Comparison of ENCODE assay signal across 7 mouse cellular contexts in genomic region chr17:57031661-57032420, GRCm38 (mm10). TPM values are rescaled to one million over a fixed set of nuclear protein-coding genes. Genes with fewer than 3 reads are reported as not detected.
DNase-seq lines count a peak whose midpoint lies in the region; ATAC-seq lines count a peak whose summit lies in the region.

No protein-coding gene starts in this region.

- peak overlapping the region; percentile 87 for H3K27ac ChIP-seq in intestine, embryonic 16.5 days (ENCODE audit: low read length)
- H3K27ac ChIP-seq in midbrain, embryonic 11.5 days (ENCODE audit: low read depth, low read length), result peak overlapping the region; percentile 63

- peaks cover 11% of the 10 kb centered on the region for H3K36me3 ChIP-seq in intestine, embryonic 16.5 days (ENCODE audit: control insufficient read depth, insufficient read depth, low read length)
- peaks cover 10% of the 10 kb centered on the region for H3K36me3 ChIP-seq in midbrain, embryonic 11.5 days (ENCODE audit: control insufficient read depth, insufficient read depth, low read length)

- H3K27me3 ChIP-seq in intestine, embryonic 16.5 days (replicated peaks; ENCODE audit: control insufficient read depth, insufficient read depth, low read length), result no peaks in the 10 kb centered on the region
- H3K27me3 ChIP-seq in midbrain, embryonic 11.5 days (ENCODE audit: control insufficient read depth, insufficient read depth, low read length), result no peaks in the 10 kb centered on the region

- H3K9me3 ChIP-seq in intestine, embryonic 16.5 days (ENCODE audit: control insufficient read depth, low read length), result no peaks in the 10 kb centered on the region
- no peaks in the 10 kb centered on the region for H3K9me3 ChIP-seq in midbrain, embryonic 11.5 days (ENCODE audit: control insufficient read depth, low read length)

- DNase-seq in adrenal gland, postnatal 10 days, result peak; percentile 98
- DNase-seq in embryo, embryonic 9.5 days (ENCODE audit: extremely low spot score), result peak; percentile 99
- peak; percentile 93 to 99 for DNase-seq in gastrocnemius, postnatal 4 days (ENCODE audit: low spot score in 2 of 2)
- peak; percentile 99 to 100 for DNase-seq in left cerebral cortex, postnatal 36 days (ENCODE audit: low spot score in 2 of 2)
- peak; percentile 99 for DNase-seq in midbrain, embryonic 11.5 days (ENCODE audit: low spot score, missing footprints)
- DNase-seq in skeletal muscle tissue, adult 2 months (ENCODE audit: low read depth, low spot score), result peak; percentile 100

- peak overlapping the region; percentile 79 for H3K4me2 ChIP-seq in intestine, embryonic 16.5 days (ENCODE audit: low read depth, low read length)
- peak overlapping the region; percentile 49 for H3K4me2 ChIP-seq in midbrain, embryonic 11.5 days

- ATAC-seq in intestine, embryonic 16.5 days, result peak; percentile 95
- ATAC-seq in midbrain, embryonic 11.5 days (ENCODE audit: low FRiP score), result peak; percentile 98

- under 1% methylated on average over 38 of the region's 38 CpGs for whole genome bisulfite sequencing in intestine, embryonic 16.5 days
- WGBS in midbrain, embryonic 11.5 days, result under 1% methylated on average over 38 of the region's 38 CpGs

- H3K9ac ChIP-seq in intestine, embryonic 16.5 days (ENCODE audit: low read depth, low read length), result peak overlapping the region; percentile 70
- H3K9ac ChIP-seq in midbrain, embryonic 11.5 days (ENCODE audit: low read length), result peak overlapping the region; percentile 60

- H3K4me1 ChIP-seq in intestine, embryonic 16.5 days (ENCODE audit: control insufficient read depth, insufficient read depth, low read length), result peaks cover 10% of the 10 kb centered on the region
- H3K4me1 ChIP-seq in midbrain, embryonic 11.5 days (ENCODE audit: control insufficient read depth, insufficient read depth, low read length), result peaks cover 14% of the 10 kb centered on the region

- H3K4me3 ChIP-seq in intestine, embryonic 16.5 days (ENCODE audit: low read length), result peak overlapping the region; percentile 50
- H3K4me3 ChIP-seq in midbrain, embryonic 11.5 days (ENCODE audit: low read depth, low read length), result peak overlapping the region; percentile 95

- intact Hi-C loops in left cerebral cortex, postnatal 36 days (cut with DNase I), result no loop called here

RNA-seq across cellular contexts. Expression of gene Khsrp, which starts 0.5 kb away (rescaled TPM):
- 10 to 100 TPM; 90.4 to 99.1 TPM for total RNA-seq in adrenal gland, postnatal 10 days (2021)
- total RNA-seq in gastrocnemius, postnatal 4 days (2021), result 10 to 100 TPM; 87.0 to 87.7 TPM
- 15.7 and 16.7 TPM in 2 replicates for polyA plus RNA-seq in intestine, embryonic 16.5 days (2015; fragmentation: Nextera tagmentation; extraction: Ambion mirVana)
- 100 to 1,000 TPM; 106 to 112 TPM for total RNA-seq in left cerebral cortex, postnatal 36 days (2021)
- polyA plus RNA-seq in midbrain, embryonic 11.5 days (2014; fragmentation: Nextera tagmentation; extraction: Ambion mirVana), result 42.3 and 44.9 TPM in 2 replicates

RNA-seq across cellular contexts. Expression of gene Slc25a41, which starts 9.6 kb away (rescaled TPM):
- not detected for total RNA-seq in adrenal gland, postnatal 10 days (2021)
- total RNA-seq in gastrocnemius, postnatal 4 days (2021), result not detected
- not detected in 2 replicates for polyA plus RNA-seq in intestine, embryonic 16.5 days (2015; fragmentation: Nextera tagmentation; extraction: Ambion mirVana)
- not detected for total RNA-seq in left cerebral cortex, postnatal 36 days (2021)
- polyA plus RNA-seq in midbrain, embryonic 11.5 days (2014; fragmentation: Nextera tagmentation; extraction: Ambion mirVana), result not detected in 2 replicates

RNA-seq across cellular contexts. Expression of gene Gm17949, which starts 20.6 kb away (rescaled TPM):
- under 1 TPM; 0.21 to 0.33 TPM for total RNA-seq in adrenal gland, postnatal 10 days (2021)
- not detected for total RNA-seq in gastrocnemius, postnatal 4 days (2021)
- 0.37 and 0.58 TPM in 2 replicates for polyA plus RNA-seq in intestine, embryonic 16.5 days (2015; fragmentation: Nextera tagmentation; extraction: Ambion mirVana)
- under 1 TPM; 0.27 to 0.34 TPM for total RNA-seq in left cerebral cortex, postnatal 36 days (2021)
- 0.19 and 0.32 TPM in 2 replicates for polyA plus RNA-seq in midbrain, embryonic 11.5 days (2014; fragmentation: Nextera tagmentation; extraction: Ambion mirVana)

RNA-seq across cellular contexts. Expression of gene Gtf2f1, which starts 20.8 kb away (rescaled TPM):
- 10 to 100 TPM; 43.0 to 44.8 TPM for total RNA-seq in adrenal gland, postnatal 10 days (2021)
- total RNA-seq in gastrocnemius, postnatal 4 days (2021), result 10 to 100 TPM; 31.9 to 34.9 TPM
- 57.9 and 60.9 TPM in 2 replicates for polyA plus RNA-seq in intestine, embryonic 16.5 days (2015; fragmentation: Nextera tagmentation; extraction: Ambion mirVana)
- total RNA-seq in left cerebral cortex, postnatal 36 days (2021), result 10 to 100 TPM; 63.4 to 65.3 TPM
- polyA plus RNA-seq in midbrain, embryonic 11.5 days (2014; fragmentation: Nextera tagmentation; extraction: Ambion mirVana), result 70.5 and 76.0 TPM in 2 replicates

RNA-seq across cellular contexts. Expression of gene Crb3, which starts 27.1 kb away (rescaled TPM):
- total RNA-seq in adrenal gland, postnatal 10 days (2021), result 1 to 10 TPM; 2.0 to 3.9 TPM
- total RNA-seq in gastrocnemius, postnatal 4 days (2021), result under 1 TPM; 0.49 to 0.67 TPM
- 113 TPM in 2 replicates for polyA plus RNA-seq in intestine, embryonic 16.5 days (2015; fragmentation: Nextera tagmentation; extraction: Ambion mirVana)
- total RNA-seq in left cerebral cortex, postnatal 36 days (2021), result 1 to 10 TPM in 1 of 2 experiments, under 1 TPM in 1; 0.32 to 1.3 TPM
- 0.80 and 1.2 TPM in 2 replicates for polyA plus RNA-seq in midbrain, embryonic 11.5 days (2014; fragmentation: Nextera tagmentation; extraction: Ambion mirVana)

Comparison
In these comparisons a context has a peak if more than half of its experiments do, and no peak if none do; other contexts are left out.
1. Peak in every context shown above with its lines: DNase-seq, ATAC-seq, H3K4me3 ChIP-seq and H3K27ac ChIP-seq.